Mouse (Mus musculus) small intestine, adult 2 months (tissue): ENCODE measurements around the gene Ranbp1.

Source experiments
- CTCF ChIP-seq: fragments of 200-500 bp; IDR thresholded peaks from 2 replicates; pipeline ENCODE4 v1.5.1; 2012; ENCODE audit warnings: low read depth, mild to moderate bottlenecking, control low read depth, inconsistent platforms, low read length, moderate library complexity, mixed read lengths; ENCODE audit not compliant: insufficient replicate concordance, insufficient read length; ENCODE audit errors: extremely low read depth
- POLR2A ChIP-seq: fragments of 200-500 bp; IDR thresholded peaks from 2 replicates; pipeline ENCODE4 v1.6.1; 2012; ENCODE audit warnings: low read depth, mild to moderate bottlenecking, control low read depth, inconsistent platforms, low read length, moderate library complexity

GRCm38 (mm10) chr16:18220001-18220400, 28.5 kb downstream of the Ranbp1 start:
- TF ChIP-seq CTCF: no peak
- TF ChIP-seq POLR2A: no peak
